Mouse (Mus musculus) ovary, postnatal 14 days (tissue): ENCODE measurements at regions not wholly inside any gene's neighbourhood (a gene's known extent, or its start where the extent isn't known, plus 50 kb on each side); places are given as distances from the start of the nearest gene placed in this dataset.

ENCODE experiments used
- DNase-seq: peaks from one replicate; pipeline ENCODE4 v3.0.0; 2022; ENCODE audit warnings: low spot score

DNA sequence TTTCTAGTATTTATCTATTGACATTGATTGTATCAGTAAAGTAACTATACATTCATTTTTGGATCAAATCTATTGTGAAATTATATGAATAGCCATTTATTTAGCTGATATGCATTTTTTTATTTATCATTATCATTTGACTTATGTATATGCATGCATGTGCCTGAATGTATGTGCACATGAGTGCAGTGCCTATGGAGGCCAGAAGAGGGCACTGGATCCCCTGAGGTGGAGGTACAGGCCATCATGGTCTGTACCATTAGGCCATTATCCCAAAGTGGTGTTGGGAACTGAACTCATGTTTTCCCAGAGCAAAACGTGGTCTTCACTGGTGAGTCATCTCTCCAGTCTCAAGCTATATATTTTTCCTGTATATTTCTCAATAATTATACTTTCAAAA, 63.5 kb upstream of the Nrsn1 start:
- no peak for DNase-seq
